Mouse (Mus musculus) embryonic facial prominence, embryonic 10.5 days (tissue): ENCODE data around the gene Slit3. TPM values are rescaled to one million over a fixed set of nuclear protein-coding genes. Genes with fewer than 3 reads are reported as not detected.

Experiments
- DNase-seq: peaks from one replicate; pipeline ENCODE4 v3.0.0-alpha.2; 2017; ENCODE audit warnings: low spot score
- H3K27ac ChIP-seq: fragments of 300-500 bp; sonication (generic); replicated peaks from 2 replicates; pipeline ENCODE4 v1.5.1; 2016; ENCODE audit warnings: mild to moderate bottlenecking
- H3K27me3 ChIP-seq: fragments of 300-500 bp; sonication (generic); replicated peaks from 2 replicates; pipeline ENCODE4 v1.6.1; 2016; ENCODE audit warnings: low read depth, mild to moderate bottlenecking; ENCODE audit not compliant: poor library complexity, severe bottlenecking
- H3K36me3 ChIP-seq: fragments of 300-500 bp; sonication (generic); replicated peaks from 2 replicates; pipeline ENCODE4 v1.6.1; 2016; ENCODE audit warnings: mild to moderate bottlenecking, moderate library complexity
- H3K4me1 ChIP-seq: fragments of 300-500 bp; sonication (generic); 2 replicates; pipeline ENCODE4 v1.6.1; 2016
- H3K4me3 ChIP-seq: fragments of 300-500 bp; sonication (generic); 2 replicates; pipeline ENCODE4 v1.5.1; 2016; ENCODE audit warnings: mild to moderate bottlenecking, moderate library complexity
- H3K9me3 ChIP-seq: fragments of 300-500 bp; sonication (generic); 2 replicates; pipeline ENCODE4 v1.6.1; 2016; ENCODE audit warnings: mild to moderate bottlenecking
- WGBS: fragments of 180-500 bp; shearing (Covaris S2); methylation state at CpG from one replicate; pipeline ENCODE4 v1.1.7; 2016; 5-methylcytosine and 5-hydroxymethylcytosine counted together
- microRNA counts: library from miRNA; unstranded; fragments of <30 nt; microRNA quantifications from one replicate; lab custom pipeline; 2017
- microRNA-seq: library from miRNA; unstranded; fragments of <30 nt; microRNA quantifications from one replicate; pipeline ENCODE4, GENCODE M21; 2017
- polyA plus RNA-seq: library from polyadenylated mRNA; unstranded; fragments of >200 nt; fragmentation: Nextera tagmentation; extraction: Ambion mirVana; gene quantifications from 2 replicates; pipeline ENCODE4 v1.2.1, GENCODE M21; 2016

The Slit3 gene
- polyA plus RNA-seq, 1 experiment from 2014 or later, result 12.6 TPM

- peaks cover 6% of the 10 kb centered on the region; the same call in 1 of the 2 replicates for H3K9me3 ChIP-seq
- WGBS, result 95% methylated on average over 6 of the region's 6 CpGs
- no peak for DNase-seq
- H3K27me3 ChIP-seq, result no peaks in the 10 kb centered on the region
- peaks cover 7% of the 10 kb centered on the region for H3K4me1 ChIP-seq
- H3K4me3 ChIP-seq, result no peak overlapping the region
- H3K27ac ChIP-seq, result no peak overlapping the region
- no peaks in the 10 kb centered on the region for H3K36me3 ChIP-seq
These were observed 622.6 kb downstream of the Slit3 start for GRCm38 (mm10) chr11:35743586-35743985.

- H3K36me3 ChIP-seq, result no peaks in the 10 kb centered on the region
- H3K4me3 ChIP-seq, result no peak overlapping the region
- H3K27me3 ChIP-seq, result no peaks in the 10 kb centered on the region
- H3K27ac ChIP-seq, result no peak overlapping the region
- H3K9me3 ChIP-seq, result peaks cover 6% of the 10 kb centered on the region; the same call in 1 of the 2 replicates
- WGBS, result 91% methylated on average over 6 of the region's 6 CpGs
- no peak for DNase-seq
- H3K4me1 ChIP-seq, result peaks cover 7% of the 10 kb centered on the region
These were observed 623.5 kb downstream of the Slit3 start for GRCm38 (mm10) chr11:35744571-35744970.

DNA sequence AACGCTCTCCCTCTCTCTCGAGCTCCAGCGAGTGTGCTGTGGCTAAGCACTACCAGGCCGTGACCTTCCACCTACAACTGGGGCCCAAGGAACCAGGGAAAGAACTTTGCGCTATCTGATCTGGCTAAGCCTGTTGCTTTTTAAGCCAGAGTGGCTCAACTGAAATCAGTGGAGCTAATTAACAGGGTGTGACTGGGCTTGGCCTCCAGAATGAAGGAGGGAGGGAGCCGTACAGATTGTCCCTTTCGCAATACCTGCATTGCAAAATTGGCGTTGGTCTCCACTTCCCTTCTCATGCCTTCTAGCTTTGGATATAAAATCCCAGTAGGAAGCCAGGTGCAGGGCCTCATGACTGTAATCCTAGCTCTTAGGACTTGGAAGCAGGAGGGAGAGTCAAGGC lies 629.6 kb downstream of the Slit3 start:
- no peaks in the 10 kb centered on the region for H3K27me3 ChIP-seq
- H3K27ac ChIP-seq, result no peak overlapping the region
- WGBS, result 63% methylated on average over 8 of the region's 8 CpGs

GRCm38 (mm10) chr11:35754906-35755418 lies 633.9 kb downstream of the Slit3 start:
- whole genome bisulfite sequencing, result 87% methylated on average over 4 of the region's 4 CpGs
- no peaks in the 10 kb centered on the region for H3K36me3 ChIP-seq
- no peak overlapping the region for H3K4me3 ChIP-seq
- no peaks in the 10 kb centered on the region for H3K9me3 ChIP-seq
- H3K27me3 ChIP-seq, result no peaks in the 10 kb centered on the region
- H3K27ac ChIP-seq, result no peak overlapping the region
- peaks cover 5% of the 10 kb centered on the region; the same call in 1 of the 2 replicates for H3K4me1 ChIP-seq
- no peak for DNase-seq

More for the DNA sequence above, 629.6 kb downstream of the Slit3 start:
- H3K9me3 ChIP-seq, result no peaks in the 10 kb centered on the region
- H3K4me1 ChIP-seq, result peaks cover 8% of the 10 kb centered on the region
- H3K4me3 ChIP-seq, result no peak overlapping the region
- no peaks in the 10 kb centered on the region for H3K36me3 ChIP-seq
- DNase-seq, result peak; percentile 13

DNA sequence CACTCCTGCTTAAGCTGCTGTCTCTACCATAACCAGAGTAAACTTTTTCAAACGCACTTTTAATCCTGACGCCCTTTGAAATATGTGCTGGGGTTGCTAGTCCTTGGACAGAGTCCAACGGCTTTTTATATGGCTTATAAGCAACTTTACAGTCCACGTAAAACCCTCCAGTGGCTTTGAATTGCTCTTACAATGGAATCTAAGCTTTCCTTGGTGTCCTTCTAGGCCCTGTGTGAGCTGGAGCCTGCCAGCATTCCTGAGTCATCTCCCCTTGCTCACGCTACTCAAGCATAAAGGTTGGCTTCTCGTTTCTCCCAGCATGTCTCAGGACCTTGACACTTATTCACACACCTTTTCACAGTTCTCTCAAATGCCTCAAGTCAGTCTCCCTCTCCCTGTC lies 634.5 kb downstream of the Slit3 start:
- no peaks in the 10 kb centered on the region for H3K36me3 ChIP-seq
- no peak overlapping the region for H3K4me3 ChIP-seq
- peaks cover 3% of the 10 kb centered on the region; the same call in 1 of the 2 replicates for H3K4me1 ChIP-seq
- H3K27ac ChIP-seq, result no peak overlapping the region
- WGBS, result 80% methylated on average over 6 of the region's 6 CpGs
- no peak for DNase-seq
- no peaks in the 10 kb centered on the region for H3K27me3 ChIP-seq
- no peaks in the 10 kb centered on the region for H3K9me3 ChIP-seq

- no peaks in the 10 kb centered on the region for H3K36me3 ChIP-seq
- no peaks in the 10 kb centered on the region for H3K9me3 ChIP-seq
- 83% methylated on average over 11 of the region's 11 CpGs for WGBS
- H3K4me3 ChIP-seq, result no peak overlapping the region
- no peaks in the 10 kb centered on the region for H3K4me1 ChIP-seq
- no peak overlapping the region for H3K27ac ChIP-seq
- DNase-seq, result no peak
- H3K27me3 ChIP-seq, result no peaks in the 10 kb centered on the region
These were observed 635.6 kb downstream of the Slit3 start for GRCm38 (mm10) chr11:35756411-35757303.

MicroRNAs within 50 kb of the gene (microRNA counts, 519-probe panel; counts per million panel counts)
- microRNA mmu-miR-218 (lab: Ali Mortazavi, UCI), result 5,133 counts per million, percentile 87 among the panel's probes with 10 or more counts

Small RNA genes within 50 kb of the gene (microRNA-seq; reads per million reads assigned to microRNA genes)
- 86.3 reads per million, percentile 48 among the genes with 10 or more reads in this experiment for gene Mir218-2
